Mouse (Mus musculus): ENCODE measurements around the gene Ces2c. TPM values are rescaled to one million over a fixed set of nuclear protein-coding genes. Genes with fewer than 3 reads are reported as not detected.
"Not testable (repeated sequence)": the region's sequence is repeated elsewhere in the genome, so short reads cannot be mapped to it uniquely, and the experiment has no call there.

Ces2c gene
- total RNA-seq (2014; fragmentation: Nextera tagmentation), result not detected in 2 replicates
- total RNA-seq (2017), result not detected in 2 replicates

DNA sequence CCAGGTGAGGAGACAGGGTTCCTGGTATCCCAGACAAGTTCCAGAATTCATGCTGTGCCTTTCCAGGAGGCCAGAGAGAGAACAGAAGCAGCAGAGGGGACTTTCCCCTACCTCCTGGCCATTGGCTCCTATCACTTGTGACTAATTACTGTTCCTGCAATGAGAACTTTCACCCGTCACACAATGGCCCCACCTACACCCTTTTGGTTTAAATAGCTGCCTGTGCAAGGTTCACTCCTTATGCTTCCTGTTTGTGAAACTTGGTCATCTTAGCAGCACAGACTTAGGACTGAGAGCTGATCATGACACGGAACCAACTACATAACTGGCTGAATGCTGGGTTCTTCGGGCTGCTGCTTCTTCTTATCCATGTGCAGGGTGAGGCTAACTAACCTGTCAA, at the start of gene Ces2c:
Gene Ces2c, plus strand, starts transcription at position 238 of the 400 bp plus-strand sequence.
- no peak for ATAC-seq (replicated peaks; ENCODE audit: low FRiP score, low TSS enrichment, poor library complexity, severe bottlenecking)

DNA sequence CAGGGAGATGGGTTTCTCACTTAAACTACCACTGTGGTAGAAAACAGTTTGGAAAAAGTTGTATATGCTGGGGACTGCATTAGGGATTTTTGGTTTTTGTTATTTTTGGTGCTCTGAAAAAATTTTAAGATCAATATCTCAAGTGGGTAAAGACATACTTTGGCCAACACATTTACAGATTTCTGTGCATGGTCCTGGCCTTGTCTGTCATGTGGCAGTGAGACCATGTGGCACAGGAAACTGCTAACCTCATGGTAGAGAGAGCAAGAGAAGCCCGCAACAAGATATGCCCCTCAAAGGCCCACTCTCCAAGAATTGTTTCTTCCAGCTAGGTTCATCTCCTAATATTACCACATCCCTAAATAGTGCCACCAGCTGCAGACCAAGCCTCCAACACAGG, 47.5 kb upstream of the Ces2c start:
- no peak for ATAC-seq (replicated peaks; ENCODE audit: low FRiP score, low TSS enrichment, poor library complexity, severe bottlenecking)

DNA sequence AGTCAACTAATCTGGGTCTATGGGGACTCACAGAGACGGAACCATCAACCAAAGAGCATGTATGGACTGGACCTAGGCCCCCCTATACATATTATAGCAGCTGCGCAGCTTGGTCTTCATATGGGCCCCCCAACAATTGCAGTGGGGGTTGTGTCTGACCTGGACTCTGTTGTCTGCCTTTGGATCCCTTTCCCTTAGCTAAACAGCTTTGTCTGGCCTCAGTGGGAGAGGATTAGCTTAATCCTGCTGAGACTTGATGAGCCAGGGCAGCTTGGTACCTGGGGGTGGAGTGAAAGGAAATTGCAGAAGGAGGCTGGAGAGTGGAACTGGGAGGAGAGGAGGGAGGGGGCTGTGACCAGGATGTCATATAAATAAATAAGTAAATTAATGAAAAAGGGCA, 40.7 kb upstream of the Ces2c start:
- no peak for ATAC-seq (replicated peaks; ENCODE audit: low FRiP score, low TSS enrichment, poor library complexity, severe bottlenecking)

DNA sequence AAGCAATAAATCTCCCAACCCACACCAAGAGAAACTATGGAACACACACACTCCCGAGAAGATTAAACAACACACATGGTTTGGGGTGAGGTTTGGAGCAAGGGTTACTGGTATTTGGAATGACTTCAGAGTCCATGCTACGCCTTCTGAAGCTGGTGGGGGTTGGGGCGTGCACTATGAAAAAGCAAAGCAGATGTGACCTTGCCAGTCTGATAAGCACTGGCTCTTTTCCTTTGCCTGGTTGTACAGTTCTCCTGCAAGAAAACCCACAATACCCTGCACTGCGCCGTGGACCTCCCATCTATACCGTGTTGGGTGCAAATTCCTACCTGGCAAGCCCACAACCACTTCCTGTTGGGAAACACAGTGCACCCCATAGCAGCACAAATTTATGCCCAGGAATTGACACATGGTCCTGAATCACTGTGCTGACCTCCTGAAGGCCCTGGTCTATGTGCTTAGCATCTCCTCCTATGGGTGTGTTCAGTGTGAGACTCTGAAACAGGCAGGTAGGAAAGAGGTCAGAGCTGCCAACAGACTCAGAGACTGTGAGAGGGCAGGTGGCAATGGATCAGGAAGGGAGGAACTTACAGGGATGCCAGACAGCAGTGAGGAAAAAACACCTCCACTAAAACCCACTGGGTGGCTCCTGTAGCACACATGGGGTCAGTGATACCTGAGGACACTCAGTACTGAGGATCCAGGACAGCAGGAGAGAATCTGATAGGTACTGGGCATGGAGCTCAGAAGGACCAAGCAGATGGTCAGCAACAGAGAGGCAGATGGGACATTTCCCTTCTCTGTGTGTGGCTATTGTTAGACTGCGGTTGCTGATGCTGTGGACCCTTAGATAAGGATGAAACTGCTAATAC, 38.1 kb upstream of the Ces2c start:
- no peak for ATAC-seq (replicated peaks; ENCODE audit: low FRiP score, low TSS enrichment, poor library complexity, severe bottlenecking)

DNA sequence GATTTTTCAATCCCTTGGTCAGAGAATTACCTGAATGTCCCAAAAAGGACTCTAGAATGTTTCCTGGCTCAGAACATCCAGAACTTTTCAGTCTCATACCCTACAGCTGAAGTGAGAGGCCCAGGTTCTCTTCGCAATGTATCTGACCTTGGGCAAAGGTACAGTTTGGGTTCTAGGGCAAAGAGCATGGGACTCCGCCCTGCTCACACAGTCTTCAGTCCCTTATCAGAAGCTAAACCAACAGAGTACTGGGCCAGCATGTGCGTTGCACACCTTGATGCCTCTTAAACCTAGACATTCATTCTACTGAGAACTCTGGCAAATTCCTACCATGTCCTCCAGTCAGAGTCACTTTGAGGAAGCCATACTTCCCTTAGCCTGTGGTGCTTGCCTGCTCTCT, 37.4 kb upstream of the Ces2c start:
- ATAC-seq (replicated peaks; ENCODE audit: low FRiP score, low TSS enrichment, poor library complexity, severe bottlenecking), result no peak

DNA sequence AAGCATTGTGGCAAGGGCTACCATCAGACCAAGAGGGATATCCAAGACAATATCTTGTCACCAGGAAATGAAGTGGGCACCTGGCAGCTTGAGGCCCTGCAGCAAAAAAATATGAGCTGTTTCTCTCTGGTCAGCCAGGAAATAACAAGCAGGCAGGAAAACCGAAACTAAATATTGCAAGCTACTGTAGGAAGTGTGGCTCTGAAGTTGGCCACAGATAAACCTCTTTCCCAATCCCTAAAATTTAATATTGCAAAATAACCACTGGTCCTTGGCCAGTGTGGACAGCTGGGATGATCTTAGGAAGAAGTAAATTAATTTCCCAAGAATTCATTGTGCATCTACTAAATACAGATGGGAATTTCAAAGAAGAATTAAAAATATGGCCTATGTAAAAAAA, 20.0 kb upstream of the Ces2c start:
- ATAC-seq (replicated peaks; ENCODE audit: low FRiP score, low TSS enrichment, poor library complexity, severe bottlenecking), result no peak

DNA sequence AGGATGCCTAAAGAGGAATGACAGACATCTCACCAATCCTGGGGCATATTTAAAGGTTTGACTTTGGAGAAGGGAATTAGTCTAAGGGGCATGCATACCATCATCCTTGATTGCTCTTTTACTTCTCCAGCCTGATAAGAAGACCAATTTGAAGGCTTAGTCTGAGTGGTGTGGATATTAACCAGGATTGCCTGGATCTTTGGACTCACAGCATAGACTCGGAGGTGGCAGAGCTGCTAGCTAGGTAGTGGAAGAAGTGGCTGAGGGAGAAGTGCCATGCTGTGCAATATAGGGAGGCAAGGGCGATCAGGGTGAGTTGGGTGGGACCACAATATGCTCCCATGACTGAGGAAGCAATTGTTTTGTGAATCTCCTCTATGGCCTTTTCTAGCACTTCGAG, 18.6 kb upstream of the Ces2c start:
- ATAC-seq (replicated peaks; ENCODE audit: low FRiP score, low TSS enrichment, poor library complexity, severe bottlenecking), result no peak

DNA sequence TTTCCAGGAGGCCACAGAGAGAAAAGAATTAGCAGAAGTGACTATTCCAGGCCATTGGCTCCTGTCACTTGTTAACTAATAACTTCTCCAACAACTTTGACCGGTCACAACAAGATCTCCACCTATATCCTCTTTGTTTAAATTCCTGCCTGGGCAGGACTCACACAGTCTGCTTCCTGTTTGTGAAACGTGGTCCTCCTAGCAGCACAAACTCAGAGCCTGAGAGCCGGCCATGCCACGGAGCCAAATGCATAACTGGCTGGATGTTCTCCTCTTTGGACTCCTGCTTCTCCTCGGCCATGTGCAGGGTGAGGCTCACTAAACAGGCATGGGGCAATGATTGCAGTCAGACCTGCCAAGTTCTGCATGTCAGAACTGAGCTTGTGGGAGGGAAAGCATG, 15.4 kb upstream of the Ces2c start, which contains the start of gene Ces2b:
Gene Ces2b, plus strand, starts transcription at position 133 of the 400 bp plus-strand sequence.
- ATAC-seq (replicated peaks; ENCODE audit: low FRiP score, low TSS enrichment, poor library complexity, severe bottlenecking), result no peak

DNA sequence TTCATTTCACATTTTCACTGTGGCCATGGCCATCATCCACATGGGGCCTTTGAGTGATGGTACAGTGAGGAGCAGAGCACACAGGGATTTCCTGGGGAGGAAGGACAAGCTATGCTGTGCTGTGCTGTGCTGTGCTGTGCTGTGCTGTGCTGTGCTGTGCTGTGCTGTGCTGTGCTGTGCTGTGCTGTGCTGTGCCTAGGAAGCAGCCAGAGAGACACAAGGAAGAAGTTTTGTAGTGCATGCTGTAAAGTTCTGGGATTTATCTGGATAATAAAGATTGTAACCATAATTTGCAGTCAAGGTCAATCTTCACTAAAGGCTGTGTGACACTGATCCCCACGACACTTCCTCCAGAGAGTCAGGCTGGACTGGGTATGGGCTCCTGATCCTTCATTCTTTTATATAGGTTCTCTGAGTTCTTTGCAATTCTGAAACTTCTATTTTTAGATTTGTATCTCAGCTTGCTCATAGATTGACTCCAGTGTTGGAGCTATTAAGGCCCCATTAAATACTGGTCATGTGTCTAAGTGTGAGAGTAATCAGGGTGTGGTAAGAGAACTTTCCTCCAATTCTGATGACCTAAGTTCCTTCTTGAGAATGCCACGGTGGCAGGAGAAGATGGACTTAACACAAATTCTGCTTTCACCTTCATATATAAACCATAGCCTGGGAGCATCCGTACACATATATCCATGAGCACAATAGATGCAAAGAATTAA, 5.3 kb upstream of the Ces2c start:
- no peak for ATAC-seq (replicated peaks; ENCODE audit: low FRiP score, low TSS enrichment, poor library complexity, severe bottlenecking)

DNA sequence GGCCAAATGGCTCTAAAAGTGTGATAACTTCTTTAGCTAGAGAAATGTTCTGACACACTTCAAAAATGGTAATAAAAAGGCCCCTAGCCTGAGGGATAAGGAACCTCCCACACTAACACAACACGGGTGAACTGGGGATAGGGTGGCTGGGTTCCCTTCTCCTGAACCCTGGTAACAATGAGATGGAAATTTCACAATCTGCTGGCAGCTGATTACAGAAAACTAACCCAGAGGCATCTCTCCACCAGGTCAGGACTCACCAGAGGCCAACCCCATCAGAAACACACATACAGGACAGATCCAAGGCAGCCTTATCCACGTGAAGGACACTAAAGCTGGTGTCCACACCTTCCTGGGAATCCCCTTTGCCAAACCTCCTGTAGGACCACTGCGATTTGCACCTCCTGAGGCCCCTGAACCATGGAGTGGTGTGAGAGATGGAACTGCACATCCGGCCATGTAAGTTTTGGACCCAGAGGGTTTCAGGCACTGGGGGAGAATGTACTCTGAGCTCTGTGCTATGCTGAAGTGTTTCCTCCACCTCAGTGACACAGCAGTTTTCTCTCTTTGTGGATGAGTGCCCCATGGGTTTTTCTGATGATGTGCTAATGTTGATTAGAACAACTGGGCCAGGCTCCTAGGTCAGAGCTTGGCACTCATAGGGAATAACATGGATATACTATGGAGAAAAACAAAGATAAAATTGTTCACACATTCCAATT, 1.0 kb downstream of the Ces2c start:
- ATAC-seq (replicated peaks; ENCODE audit: low FRiP score, low TSS enrichment, poor library complexity, severe bottlenecking), result no peak

DNA sequence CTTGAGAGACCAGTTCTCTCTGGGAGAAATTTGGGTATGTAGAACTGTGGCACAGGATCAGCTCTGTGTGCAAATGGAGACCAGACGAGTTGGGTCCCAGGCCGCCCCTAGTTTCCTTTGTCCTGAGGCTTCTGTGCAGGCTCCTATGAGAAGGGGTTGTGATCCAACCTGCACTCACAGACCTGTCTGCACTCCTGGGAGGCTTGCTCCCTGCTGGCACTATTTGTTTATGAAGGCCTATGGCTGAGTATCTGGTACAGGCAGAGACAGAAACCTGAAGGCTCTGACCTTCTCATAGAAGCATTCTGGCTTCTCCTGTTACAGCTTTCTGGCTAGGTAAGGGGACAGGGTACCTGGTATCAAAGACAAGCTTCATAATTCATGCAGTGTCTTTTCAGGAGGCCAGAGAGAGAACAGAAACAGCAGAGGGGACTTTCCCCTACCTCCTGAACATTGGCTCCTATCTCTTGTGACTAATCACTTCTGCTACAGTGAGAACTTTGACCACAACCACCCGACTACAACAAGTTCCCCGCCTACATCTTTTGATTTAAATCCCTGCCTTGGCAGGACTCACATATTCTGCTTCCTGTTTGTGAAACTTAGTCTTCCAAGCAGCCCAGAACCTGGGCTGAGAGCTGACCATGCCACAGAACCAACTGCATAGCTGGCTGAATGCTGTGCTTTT, 20.1 kb downstream of the Ces2c start:
- ATAC-seq (replicated peaks; ENCODE audit: low FRiP score, low TSS enrichment, poor library complexity, severe bottlenecking), result not testable (repeated sequence)

DNA sequence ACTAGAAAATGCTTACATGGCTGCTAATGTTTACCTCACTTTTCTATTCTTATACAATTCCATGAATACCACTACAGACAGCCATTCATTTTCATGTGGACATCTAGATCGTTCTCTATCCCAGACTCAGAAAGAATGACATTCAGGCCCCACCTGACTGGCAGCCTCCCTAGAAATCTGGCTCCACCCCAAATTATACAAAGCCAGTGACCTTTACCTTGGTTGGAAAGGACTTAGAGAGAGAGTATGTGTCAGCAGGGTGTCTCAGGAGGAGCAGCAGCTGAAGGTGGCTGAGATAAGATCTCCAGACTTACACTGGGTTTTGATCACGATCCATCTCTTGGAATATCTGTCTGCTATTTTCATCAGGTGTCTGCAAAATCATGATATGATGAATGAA, 22.0 kb downstream of the Ces2c start:
- ATAC-seq (replicated peaks; ENCODE audit: low FRiP score, low TSS enrichment, poor library complexity, severe bottlenecking), result not testable (repeated sequence)

DNA sequence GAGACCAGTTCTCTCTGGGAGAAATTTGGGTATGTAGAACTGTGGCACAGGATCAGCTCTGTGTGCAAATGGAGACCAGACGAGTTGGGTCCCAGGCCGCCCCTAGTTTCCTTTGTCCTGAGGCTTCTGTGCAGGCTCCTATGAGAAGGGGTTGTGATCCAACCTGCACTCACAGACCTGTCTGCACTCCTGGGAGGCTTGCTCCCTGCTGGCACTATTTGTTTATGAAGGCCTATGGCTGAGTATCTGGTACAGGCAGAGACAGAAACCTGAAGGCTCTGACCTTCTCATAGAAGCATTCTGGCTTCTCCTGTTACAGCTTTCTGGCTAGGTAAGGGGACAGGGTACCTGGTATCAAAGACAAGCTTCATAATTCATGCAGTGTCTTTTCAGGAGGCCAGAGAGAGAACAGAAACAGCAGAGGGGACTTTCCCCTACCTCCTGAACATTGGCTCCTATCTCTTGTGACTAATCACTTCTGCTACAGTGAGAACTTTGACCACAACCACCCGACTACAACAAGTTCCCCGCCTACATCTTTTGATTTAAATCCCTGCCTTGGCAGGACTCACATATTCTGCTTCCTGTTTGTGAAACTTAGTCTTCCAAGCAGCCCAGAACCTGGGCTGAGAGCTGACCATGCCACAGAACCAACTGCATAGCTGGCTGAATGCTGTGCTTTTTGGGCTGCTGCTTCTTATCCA, 39.5 kb downstream of the Ces2c start:
- ATAC-seq (replicated peaks; ENCODE audit: low FRiP score, low TSS enrichment, poor library complexity, severe bottlenecking), result not testable (repeated sequence)

DNA sequence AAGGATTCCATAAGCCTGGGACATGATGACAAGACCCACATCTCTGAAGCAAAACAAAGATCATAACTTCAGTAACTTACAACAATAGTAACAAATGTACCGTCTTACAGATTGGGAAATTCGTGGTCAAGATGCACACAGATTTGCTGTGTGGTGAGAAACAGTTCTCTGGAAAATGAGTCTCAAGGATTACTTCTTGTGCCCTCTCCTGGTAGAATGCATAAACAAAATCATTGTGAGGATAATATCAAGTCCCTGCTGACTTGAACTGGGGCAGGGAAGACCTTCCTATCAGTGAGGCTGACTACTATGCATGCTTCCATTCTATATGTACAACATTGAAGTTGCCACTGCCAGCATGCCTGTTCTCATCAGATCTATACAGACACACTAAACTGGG, 54.9 kb downstream of the Ces2c start:
- no peak for ATAC-seq (replicated peaks; ENCODE audit: low FRiP score, low TSS enrichment, poor library complexity, severe bottlenecking)

Other genes with a start within 250 kb of the Ces2c start
- not detected in 2 replicates for gene Cdh16, start 222.7 kb upstream of the Ces2c start, total RNA-seq (2014; fragmentation: Nextera tagmentation)
- not detected in 2 replicates for gene Cdh16, start 222.7 kb upstream of the Ces2c start, total RNA-seq (2017)
- gene Rrad, start 215.7 kb upstream of the Ces2c start, total RNA-seq (2014; fragmentation: Nextera tagmentation), result 1.1 TPM in 1 of 2 replicates, not detected in the other
- 0.19 and 0.94 TPM in 2 replicates for gene Rrad, start 215.7 kb upstream of the Ces2c start, total RNA-seq (2017)
- gene Ciao2b, start 205.1 kb upstream of the Ces2c start, total RNA-seq (2014; fragmentation: Nextera tagmentation), result 51.5 and 66.1 TPM in 2 replicates
- 26.4 and 27.7 TPM in 2 replicates for gene Ciao2b, start 205.1 kb upstream of the Ces2c start, total RNA-seq (2017)
- not detected in 2 replicates for gene Ces2a, start 113.1 kb upstream of the Ces2c start, total RNA-seq (2014; fragmentation: Nextera tagmentation)
- gene Ces2a, start 113.1 kb upstream of the Ces2c start, total RNA-seq (2017), result not detected in 2 replicates
- not detected in 2 replicates for gene Ces2b, start 15.5 kb upstream of the Ces2c start, total RNA-seq (2014; fragmentation: Nextera tagmentation)
- gene Ces2b, start 15.5 kb upstream of the Ces2c start, total RNA-seq (2017), result not detected in 2 replicates
- not detected in 2 replicates for gene Ces2e, start 79.2 kb downstream of the Ces2c start, total RNA-seq (2014; fragmentation: Nextera tagmentation)
- gene Ces2e, start 79.2 kb downstream of the Ces2c start, total RNA-seq (2017), result not detected in 2 replicates
- gene Ces2f, start 100.3 kb downstream of the Ces2c start, total RNA-seq (2014; fragmentation: Nextera tagmentation), result not detected in 2 replicates
- gene Ces2f, start 100.3 kb downstream of the Ces2c start, total RNA-seq (2017), result not detected in 2 replicates
- 332 and 389 TPM in 2 replicates for gene Ces2g, start 114.7 kb downstream of the Ces2c start, total RNA-seq (2014; fragmentation: Nextera tagmentation)
- 89.7 and 130 TPM in 2 replicates for gene Ces2g, start 114.7 kb downstream of the Ces2c start, total RNA-seq (2017)
- gene Ces2h, start 153.8 kb downstream of the Ces2c start, total RNA-seq (2014; fragmentation: Nextera tagmentation), result not detected in 2 replicates
- not detected in 2 replicates for gene Ces2h, start 153.8 kb downstream of the Ces2c start, total RNA-seq (2017)
- not detected in 2 replicates for gene Ces3a, start 201.5 kb downstream of the Ces2c start, total RNA-seq (2014; fragmentation: Nextera tagmentation)
- gene Ces3a, start 201.5 kb downstream of the Ces2c start, total RNA-seq (2017), result not detected in 2 replicates
- not detected in 2 replicates for gene Ces3b, start 236.7 kb downstream of the Ces2c start, total RNA-seq (2014; fragmentation: Nextera tagmentation)
- not detected in 2 replicates for gene Ces3b, start 236.7 kb downstream of the Ces2c start, total RNA-seq (2017)

Data from megakaryocyte-erythroid progenitor cell, adult 5-6 weeks (primary cell).